Mouse (Mus musculus): Measurements from ENCODE around the gene 2310007B03Rik. TPM values are rescaled to one million over a fixed set of nuclear protein-coding genes. Genes with fewer than 3 reads are reported as not detected.
A peak's percentile ranks its signal among the peaks of the same experiment; 100 is the strongest.

Gene 2310007B03Rik
- polyA plus RNA-seq, 1 experiment from 2014 or later = 65.3 TPM

- WGBS = 47% methylated on average over 2 of the region's 2 CpGs
- DNase-seq (ENCODE audit: low spot score) (no peak), ATAC-seq (no peak)
- Histone ChIP-seq H3K36me3 (ENCODE audit: insufficient read depth, low read length) (no peaks in the 10 kb centered on the region), H3K4me1 (ENCODE audit: insufficient read depth, low read depth, low read length) (no peaks in the 10 kb centered on the region), H3K27ac (ENCODE audit: low read length) (no peak overlapping the region), H3K4me3 (ENCODE audit: low read depth, low read length) (no peak overlapping the region), H3K9ac (replicated peaks; ENCODE audit: low read depth) (no peak overlapping the region), H3K9me3 (ENCODE audit: low read length) (no peaks in the 10 kb centered on the region), H3K4me2 (replicated peaks; ENCODE audit: low read depth, low read length) (no peak overlapping the region), H3K27me3 (replicated peaks; ENCODE audit: insufficient read depth, low read length) (no peaks in the 10 kb centered on the region)
- TF ChIP-seq EP300 (IDR thresholded peaks at IDR 0.05) (no peak), CTCF (IDR thresholded peaks at IDR 0.05) (peak; percentile 24; the same call in 1 of the 2 replicates)
These were observed 9.7 kb downstream of the 2310007B03Rik start for GRCm38 (mm10) chr1:93150907-93151661.

GRCm38 (mm10) chr1:93144176-93144575 is 16.6 kb downstream of the 2310007B03Rik start:
- H3K36me3 ChIP-seq (ENCODE audit: insufficient read depth, low read length) = no peaks in the 10 kb centered on the region
- no peaks in the 10 kb centered on the region for H3K4me1 ChIP-seq (ENCODE audit: insufficient read depth, low read depth, low read length)
- H3K4me3 ChIP-seq (ENCODE audit: low read depth, low read length) = no peak overlapping the region
- no peak for ATAC-seq
- no peak overlapping the region for H3K9ac ChIP-seq (replicated peaks; ENCODE audit: low read depth)
- no peak overlapping the region for H3K27ac ChIP-seq (ENCODE audit: low read length)
- H3K27me3 ChIP-seq (replicated peaks; ENCODE audit: insufficient read depth, low read length) = no peaks in the 10 kb centered on the region
- WGBS = 79% methylated on average over 9 of the region's 9 CpGs
- DNase-seq (ENCODE audit: low spot score) = no peak
- H3K9me3 ChIP-seq (ENCODE audit: low read length) = no peaks in the 10 kb centered on the region
- no peak for TF ChIP-seq CTCF (IDR thresholded peaks at IDR 0.05)
- no peak for TF ChIP-seq EP300 (IDR thresholded peaks at IDR 0.05)
- no peak overlapping the region for H3K4me2 ChIP-seq (replicated peaks; ENCODE audit: low read depth, low read length)

GRCm38 (mm10) chr1:93142871-93143270 is 17.9 kb downstream of the 2310007B03Rik start:
- no peak for TF ChIP-seq CTCF (IDR thresholded peaks at IDR 0.05)
- no peak for TF ChIP-seq EP300 (IDR thresholded peaks at IDR 0.05)
- no peak overlapping the region for H3K4me3 ChIP-seq (ENCODE audit: low read depth, low read length)
- WGBS = 71% methylated on average over 1 of the region's 1 CpGs
- H3K27ac ChIP-seq (ENCODE audit: low read length) = no peak overlapping the region
- H3K9me3 ChIP-seq (ENCODE audit: low read length) = no peaks in the 10 kb centered on the region
- H3K9ac ChIP-seq (replicated peaks; ENCODE audit: low read depth) = no peak overlapping the region
- H3K36me3 ChIP-seq (ENCODE audit: insufficient read depth, low read length) = no peaks in the 10 kb centered on the region
- no peaks in the 10 kb centered on the region for H3K4me1 ChIP-seq (ENCODE audit: insufficient read depth, low read depth, low read length)
- ATAC-seq = no peak
- no peaks in the 10 kb centered on the region for H3K27me3 ChIP-seq (replicated peaks; ENCODE audit: insufficient read depth, low read length)
- H3K4me2 ChIP-seq (replicated peaks; ENCODE audit: low read depth, low read length) = no peak overlapping the region
- no peak for DNase-seq (ENCODE audit: low spot score)

- no peak overlapping the region for H3K4me2 ChIP-seq (replicated peaks; ENCODE audit: low read depth, low read length)
- no peaks in the 10 kb centered on the region for H3K4me1 ChIP-seq (ENCODE audit: insufficient read depth, low read depth, low read length)
- H3K4me3 ChIP-seq (ENCODE audit: low read depth, low read length) = no peak overlapping the region
- TF ChIP-seq EP300 (IDR thresholded peaks at IDR 0.05) (no peak), CTCF (IDR thresholded peaks at IDR 0.05) (no peak)
- H3K36me3 ChIP-seq (ENCODE audit: insufficient read depth, low read length) = no peaks in the 10 kb centered on the region
- H3K27me3 ChIP-seq (replicated peaks; ENCODE audit: insufficient read depth, low read length) = no peaks in the 10 kb centered on the region
- H3K27ac ChIP-seq (ENCODE audit: low read length) = no peak overlapping the region
- H3K9me3 ChIP-seq (ENCODE audit: low read length) = no peaks in the 10 kb centered on the region
- H3K9ac ChIP-seq (replicated peaks; ENCODE audit: low read depth) = no peak overlapping the region
- WGBS = 68% methylated on average over 7 of the region's 7 CpGs
- 0 out of 2 replicates have a peak, but pooled peaks have one; percentile 14 for ATAC-seq
- peak; percentile 23 for DNase-seq (ENCODE audit: low spot score)
These were observed 21.0 kb downstream of the 2310007B03Rik start for GRCm38 (mm10) chr1:93139713-93140112.

- DNase-seq (ENCODE audit: low spot score) (no peak), ATAC-seq (no peak)
- H3K27me3 ChIP-seq (replicated peaks; ENCODE audit: insufficient read depth, low read length) = no peaks in the 10 kb centered on the region
- no peak overlapping the region for H3K4me3 ChIP-seq (ENCODE audit: low read depth, low read length)
- no peaks in the 10 kb centered on the region for H3K9me3 ChIP-seq (ENCODE audit: low read length)
- no peaks in the 10 kb centered on the region for H3K36me3 ChIP-seq (ENCODE audit: insufficient read depth, low read length)
- H3K27ac ChIP-seq (ENCODE audit: low read length) = no peak overlapping the region
- TF ChIP-seq EP300 (IDR thresholded peaks at IDR 0.05) (no peak), CTCF (IDR thresholded peaks at IDR 0.05) (no peak)
- no peak overlapping the region for H3K9ac ChIP-seq (replicated peaks; ENCODE audit: low read depth)
- no peaks in the 10 kb centered on the region for H3K4me1 ChIP-seq (ENCODE audit: insufficient read depth, low read depth, low read length)
- 71% methylated on average over 6 of the region's 6 CpGs for WGBS
- no peak overlapping the region for H3K4me2 ChIP-seq (replicated peaks; ENCODE audit: low read depth, low read length)
These were observed 22.2 kb downstream of the 2310007B03Rik start for GRCm38 (mm10) chr1:93138534-93138933.

GRCm38 (mm10) chr1:93135036-93135526 is 25.7 kb downstream of the 2310007B03Rik start, which contains the start of gene Agxt:
TSS of gene Agxt (plus strand) at chr1:93135240.
- Histone ChIP-seq H3K27me3 (replicated peaks; ENCODE audit: insufficient read depth, low read length) (no peaks in the 10 kb centered on the region), H3K9ac (replicated peaks; ENCODE audit: low read depth) (no peak within 1 kb of the TSS), H3K4me3 (ENCODE audit: low read depth, low read length) (no peak within 1 kb of the TSS), H3K4me2 (replicated peaks; ENCODE audit: low read depth, low read length) (no peak within 1 kb of the TSS), H3K4me1 (ENCODE audit: insufficient read depth, low read depth, low read length) (no peaks in the 10 kb centered on the region), H3K9me3 (ENCODE audit: low read length) (no peaks in the 10 kb centered on the region), H3K36me3 (ENCODE audit: insufficient read depth, low read length) (no peaks in the 10 kb centered on the region), H3K27ac (ENCODE audit: low read length) (no peak within 1 kb of the TSS)
- DNase-seq (ENCODE audit: low spot score) (no peak), ATAC-seq (no peak)
- TF ChIP-seq EP300 (IDR thresholded peaks at IDR 0.05) (no peak), CTCF (IDR thresholded peaks at IDR 0.05) (no peak)
- WGBS = 76% methylated on average over 12 of the region's 12 CpGs
